Mouse (Mus musculus): Measurements from ENCODE around the gene Drc3.
"Not testable (repeated sequence)": the region's sequence is repeated elsewhere in the genome, so short reads cannot be mapped to it uniquely, and the experiment has no call there.

The Drc3 gene

DNA sequence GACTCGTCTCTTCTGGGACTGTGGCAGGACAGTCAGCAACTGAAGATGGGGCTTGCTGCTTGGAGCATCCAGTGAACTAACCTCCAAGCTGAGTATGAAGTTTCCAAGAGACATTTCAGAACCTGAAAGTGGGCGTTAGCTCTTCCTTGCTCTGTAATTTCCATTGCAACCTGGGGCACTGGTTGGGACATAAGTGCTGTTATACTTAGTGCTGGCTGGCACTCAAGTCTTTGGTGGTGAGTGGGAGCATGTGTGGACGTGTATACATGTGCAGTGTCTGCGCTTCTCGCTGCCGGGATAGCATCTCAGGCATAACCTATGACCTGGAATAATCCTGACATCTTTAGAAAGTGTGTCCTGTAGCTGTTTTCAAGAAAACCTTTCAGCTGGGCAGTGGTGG lies 38.2 kb downstream of the Drc3 start:
- no peak for DNase-seq (ENCODE audit: low read depth, low spot score)

DNA sequence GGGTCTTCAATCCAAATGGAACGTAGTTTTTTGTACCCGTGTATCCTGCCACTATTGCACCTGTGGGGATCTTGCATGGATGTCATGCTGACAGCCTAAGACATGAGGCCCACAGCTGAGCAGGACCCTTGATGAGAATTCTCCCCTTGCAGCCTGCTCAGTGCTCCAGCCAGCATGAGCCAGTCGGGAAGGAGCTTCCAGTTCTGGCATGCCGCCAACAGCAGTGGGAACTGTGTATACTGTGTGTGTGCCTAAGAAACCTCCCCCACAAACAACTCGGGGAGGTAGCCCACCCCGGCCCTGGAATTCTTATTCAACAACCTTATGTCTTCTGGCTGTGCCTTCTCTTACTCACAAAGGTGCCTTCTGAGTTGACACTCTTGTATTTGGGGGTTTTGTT lies 43.4 kb downstream of the Drc3 start:
- DNase-seq (ENCODE audit: low read depth, low spot score): no peak

DNA sequence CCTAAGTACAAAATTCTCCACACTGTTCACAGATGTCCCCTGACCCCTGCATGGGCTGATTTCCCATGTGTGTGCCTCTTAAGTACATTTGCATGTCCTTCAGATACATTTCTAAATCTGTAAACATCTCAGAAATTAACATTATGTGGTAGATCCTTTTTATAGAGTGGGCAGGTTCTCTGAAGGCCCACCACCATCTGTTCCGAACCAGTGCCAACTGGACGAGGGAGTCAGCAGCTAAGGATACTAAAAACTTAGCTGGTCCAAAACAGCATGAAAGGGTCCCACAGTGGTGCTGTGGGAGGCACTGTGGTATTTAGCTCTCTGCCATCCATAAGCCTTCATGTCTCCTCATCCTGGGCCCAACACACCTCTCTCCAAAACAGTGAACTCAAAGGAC lies 44.0 kb downstream of the Drc3 start:
- DNase-seq (ENCODE audit: low read depth, low spot score): no peak

DNA sequence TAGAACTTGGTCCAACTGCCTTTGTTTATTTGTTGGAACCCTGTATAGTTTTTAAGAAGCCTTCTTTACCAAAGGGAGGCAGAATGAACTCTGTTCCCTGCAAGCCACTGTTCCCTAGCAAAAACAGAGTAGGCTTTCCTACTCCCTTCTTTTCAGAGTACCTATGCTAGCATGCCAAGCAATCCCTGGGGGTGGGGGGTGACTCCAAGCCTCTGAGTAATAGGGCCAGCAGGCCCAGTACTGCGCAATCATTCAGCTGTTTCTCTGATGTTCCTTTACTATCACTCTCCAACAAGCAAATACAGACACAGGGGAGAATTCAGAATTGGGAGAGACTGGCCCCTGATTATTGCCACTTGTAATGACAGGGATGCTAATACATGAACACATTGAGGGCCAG lies 53.5 kb downstream of the Drc3 start:
- no peak for DNase-seq (ENCODE audit: low read depth, low spot score)

DNA sequence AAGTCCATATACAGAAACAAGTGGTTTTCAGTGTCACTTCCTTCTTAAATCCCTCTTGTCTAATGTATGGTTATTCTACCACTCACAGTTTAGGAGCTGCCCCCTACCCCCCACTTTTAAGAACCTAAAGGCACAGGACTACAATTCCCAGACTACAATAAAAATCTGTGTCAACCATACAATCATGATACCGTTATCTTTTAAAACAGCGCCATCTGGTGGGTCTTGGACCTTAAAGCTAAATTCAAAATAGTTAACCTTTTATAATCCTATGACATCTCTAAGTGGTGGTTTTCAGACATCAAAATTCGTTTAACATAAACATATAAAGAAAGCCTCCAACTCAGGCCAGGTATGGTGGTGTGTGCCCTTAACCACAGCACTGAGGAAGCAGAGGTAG lies 59.0 kb downstream of the Drc3 start:
- peak; percentile 51 for DNase-seq (ENCODE audit: low read depth, low spot score)

DNA sequence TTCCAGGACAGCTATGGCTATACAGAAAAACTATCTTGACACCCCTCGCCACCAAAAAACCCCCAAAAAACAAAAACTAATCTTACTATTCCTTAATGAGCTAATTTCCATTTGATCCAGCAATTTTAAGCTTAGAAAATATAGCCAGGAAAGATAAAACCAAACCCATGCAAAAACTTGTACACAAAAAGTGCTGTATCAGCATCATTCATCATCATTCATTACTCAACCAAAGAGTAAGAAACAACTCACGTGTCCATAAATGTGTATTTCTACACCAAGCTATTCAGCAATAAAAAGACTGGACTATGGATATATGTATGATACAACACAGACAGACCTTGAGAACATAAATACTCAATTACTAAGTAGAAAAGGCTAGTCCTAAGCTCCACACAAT lies 59.8 kb downstream of the Drc3 start:
- DNase-seq (ENCODE audit: low read depth, low spot score): no peak

DNA sequence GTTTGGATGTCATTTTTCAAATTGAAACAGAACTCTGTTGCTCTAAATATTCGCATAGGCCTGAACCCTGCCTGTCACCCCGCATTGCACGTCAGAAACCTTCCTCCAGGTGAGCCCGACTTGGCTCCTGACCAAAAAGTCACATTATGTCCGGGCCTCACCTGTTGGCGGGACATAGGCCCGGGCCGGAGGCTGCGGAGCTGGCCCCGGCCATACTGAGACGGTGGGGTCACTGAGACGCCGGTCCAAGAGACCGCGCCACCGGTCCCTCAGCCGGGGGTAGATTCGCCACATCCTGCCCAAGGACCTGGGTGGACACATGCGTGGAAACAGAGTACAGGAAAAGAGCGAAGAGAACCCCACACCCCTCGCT lies 63.4 kb downstream of the Drc3 start:
- DNase-seq (ENCODE audit: low read depth, low spot score): no peak

DNA sequence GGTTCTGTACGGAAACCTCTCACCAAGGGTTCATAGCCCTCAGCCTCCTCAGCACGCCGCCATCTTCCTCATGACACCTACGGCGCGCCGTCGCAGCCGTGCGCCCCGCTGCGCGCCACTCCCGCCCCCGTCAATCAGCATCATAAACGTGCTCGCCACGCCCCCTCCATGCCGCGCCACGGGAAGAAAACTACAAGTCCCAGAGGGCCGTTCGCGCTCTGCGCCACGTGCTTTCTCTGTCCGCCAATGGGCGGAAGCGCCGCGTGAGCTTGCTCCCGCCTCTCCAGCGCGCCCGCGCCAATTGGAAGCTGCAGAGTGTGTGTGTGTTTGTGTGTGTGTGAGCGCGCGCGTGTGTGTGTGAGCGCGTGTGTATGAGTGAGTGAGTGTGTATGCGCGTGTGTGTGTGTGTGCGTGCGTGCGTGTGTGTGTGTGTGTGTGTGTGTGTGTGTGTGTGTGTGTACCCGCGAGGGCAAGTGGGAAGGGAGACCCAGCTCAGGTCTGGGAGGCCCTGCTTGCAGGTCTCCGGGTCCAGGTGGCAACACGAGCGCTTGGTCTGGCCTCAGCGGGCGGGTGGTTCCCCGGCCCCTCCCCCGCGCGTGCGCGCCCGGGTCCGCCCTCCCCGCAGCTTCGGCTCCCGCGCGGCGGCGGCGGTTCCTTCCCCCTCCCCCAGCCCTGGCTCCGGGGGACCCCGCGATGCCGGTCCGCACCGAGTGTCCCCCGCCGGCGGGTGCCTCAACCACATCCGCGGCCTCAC lies 64.0 kb downstream of the Drc3 start, which contains the start of gene Gid4:
Gid4 (plus strand) TSS at position 183 of the 754 bp plus-strand sequence.
- DNase-seq (ENCODE audit: low read depth, low spot score): peak; percentile 98

DNA sequence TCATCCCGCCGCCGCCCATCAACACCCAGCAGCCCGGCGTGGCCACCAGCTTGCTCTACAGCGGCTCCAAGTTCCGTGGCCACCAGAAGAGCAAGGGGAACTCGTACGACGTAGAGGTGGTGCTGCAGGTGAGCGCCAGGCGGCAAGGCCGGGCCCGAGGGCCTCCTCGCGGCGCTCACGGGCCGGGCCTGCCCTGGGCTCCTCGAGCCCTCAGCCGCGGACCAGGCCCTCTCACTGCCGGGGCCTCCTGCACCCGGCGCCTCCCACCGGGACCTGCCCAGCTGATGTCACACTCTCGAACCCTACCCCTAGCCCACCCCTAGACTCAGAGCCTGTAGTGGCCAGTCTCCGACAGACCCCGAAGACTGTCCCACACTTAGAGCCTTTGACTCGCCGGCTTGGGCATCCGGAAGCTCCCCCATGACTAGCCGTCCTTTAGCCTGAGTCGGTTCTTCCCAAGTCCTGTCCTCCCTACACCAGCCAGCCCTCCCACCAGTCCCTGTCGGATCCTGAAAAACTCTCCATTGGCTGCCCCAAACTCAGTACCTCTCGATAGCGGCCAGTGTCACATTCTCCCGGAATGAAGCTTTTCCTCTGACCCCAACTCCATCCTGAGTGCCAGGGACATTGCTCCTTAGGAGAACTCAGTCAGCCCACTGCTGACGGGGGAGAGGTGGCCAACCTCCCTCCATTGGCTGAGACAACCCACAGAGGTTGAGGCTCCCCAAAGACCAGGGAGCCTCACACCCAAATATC lies 64.8 kb downstream of the Drc3 start, which contains the start of gene Atpaf2:
Atpaf2 (minus strand) TSS at position 741 of the 756 bp plus-strand sequence.
- DNase-seq (ENCODE audit: low read depth, low spot score): no peak

DNA sequence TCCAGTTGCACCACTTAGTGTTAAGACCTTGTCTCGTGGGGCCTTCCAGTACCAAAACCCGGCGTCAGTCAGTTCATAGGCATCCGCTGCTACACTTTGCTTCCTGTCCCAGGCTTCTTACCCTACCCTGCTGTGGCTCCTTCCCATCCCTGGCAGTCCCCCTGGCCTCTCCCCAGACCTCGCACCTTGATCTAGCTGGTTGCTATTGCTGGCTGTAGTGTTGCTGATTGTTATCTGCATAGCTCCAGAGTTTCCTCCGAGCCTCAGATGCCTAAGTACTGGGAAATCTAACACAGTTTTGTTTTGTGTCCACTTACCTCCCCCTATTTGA lies 65.3 kb downstream of the Drc3 start:
- no peak for DNase-seq (ENCODE audit: low read depth, low spot score)

DNA sequence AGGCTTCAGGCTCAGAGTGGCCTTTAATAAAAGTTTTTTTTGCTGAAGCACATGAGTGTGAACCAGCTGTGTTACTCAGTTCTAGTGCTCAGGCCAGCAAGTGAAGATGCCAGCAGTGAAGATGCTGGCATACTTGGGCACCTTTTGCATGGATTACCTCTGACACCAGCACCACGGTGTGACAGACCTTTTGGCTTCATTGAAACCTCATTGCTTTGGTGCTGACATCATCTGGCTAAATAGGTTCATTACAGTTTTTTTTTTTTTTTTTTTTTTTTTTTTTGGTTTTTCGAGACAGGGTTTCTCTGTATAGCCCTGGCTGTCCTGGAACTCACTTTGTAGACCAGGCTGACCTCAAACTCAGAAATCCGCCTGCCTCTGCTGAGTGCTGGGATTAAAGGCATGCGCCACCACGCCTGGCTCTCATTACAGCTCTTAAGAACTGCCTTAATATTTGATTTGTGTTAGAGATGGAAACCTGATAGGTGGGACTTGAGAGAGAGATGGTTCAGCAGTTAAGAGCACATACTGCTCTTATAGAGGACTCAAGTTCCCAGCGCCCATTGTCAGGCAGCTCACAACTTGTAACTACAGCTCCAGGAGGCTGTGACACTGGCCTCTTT lies 69.0 kb downstream of the Drc3 start:
- no peak for DNase-seq (ENCODE audit: low read depth, low spot score)

DNA sequence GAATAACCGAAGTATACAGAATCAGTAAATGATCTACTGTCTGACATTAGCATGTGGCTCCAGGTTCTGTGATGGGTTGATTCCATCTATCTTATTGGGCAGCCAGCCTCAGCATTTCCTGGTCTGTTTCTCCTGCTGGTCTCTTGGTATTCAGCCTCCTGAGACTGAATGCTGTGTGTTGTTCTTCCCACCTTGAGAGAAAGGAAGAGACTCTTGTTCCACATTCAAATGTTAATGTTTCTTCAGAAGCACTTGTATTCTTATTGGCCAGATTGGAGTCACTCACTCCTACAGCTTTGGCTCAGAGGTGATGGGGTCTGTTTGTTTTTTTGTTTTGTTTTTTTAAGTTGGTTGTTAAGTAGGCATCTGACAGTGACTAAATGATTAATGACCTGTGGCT lies 69.9 kb downstream of the Drc3 start:
- DNase-seq (ENCODE audit: low read depth, low spot score): no peak

DNA sequence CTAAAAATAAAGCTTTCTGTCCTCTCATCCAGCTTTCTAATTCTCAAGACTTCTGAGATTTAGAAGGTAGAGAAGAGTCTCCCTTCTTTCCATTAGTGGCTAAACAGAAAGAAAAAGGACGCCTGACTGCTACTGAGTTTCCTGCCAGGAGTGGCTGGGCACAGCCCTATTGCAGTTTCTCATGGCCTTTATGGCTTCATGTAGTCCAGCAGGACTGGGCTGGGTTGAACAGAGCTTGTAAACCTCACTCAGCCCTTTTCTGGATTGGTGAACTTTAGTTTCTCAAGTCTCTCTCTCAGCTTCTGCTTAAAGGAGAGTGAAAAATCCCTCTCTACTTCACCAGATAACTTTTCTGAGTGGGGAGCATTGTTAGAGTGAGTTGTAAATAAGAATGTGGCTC lies 73.3 kb downstream of the Drc3 start:
- DNase-seq (ENCODE audit: low read depth, low spot score): no peak

DNA sequence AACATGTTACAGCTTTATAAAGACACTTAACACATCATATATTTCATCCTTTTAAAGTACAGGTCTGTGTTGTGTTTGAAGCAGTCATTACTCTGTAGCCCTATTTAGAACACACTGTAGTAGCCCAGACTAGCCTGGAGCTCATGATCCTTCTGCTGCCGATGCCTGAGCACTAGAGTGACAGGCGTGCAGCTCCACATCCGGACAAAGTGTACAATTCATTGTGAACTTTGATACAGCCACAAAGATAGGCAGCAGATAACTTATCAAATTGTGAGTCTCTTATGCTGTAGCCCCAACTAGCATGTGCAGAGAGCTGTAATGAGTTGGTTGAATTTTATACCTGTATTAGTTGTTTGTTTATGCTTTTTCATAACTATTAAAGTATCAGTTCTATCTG lies 74.5 kb downstream of the Drc3 start:
- no peak for DNase-seq (ENCODE audit: low read depth, low spot score)

DNA sequence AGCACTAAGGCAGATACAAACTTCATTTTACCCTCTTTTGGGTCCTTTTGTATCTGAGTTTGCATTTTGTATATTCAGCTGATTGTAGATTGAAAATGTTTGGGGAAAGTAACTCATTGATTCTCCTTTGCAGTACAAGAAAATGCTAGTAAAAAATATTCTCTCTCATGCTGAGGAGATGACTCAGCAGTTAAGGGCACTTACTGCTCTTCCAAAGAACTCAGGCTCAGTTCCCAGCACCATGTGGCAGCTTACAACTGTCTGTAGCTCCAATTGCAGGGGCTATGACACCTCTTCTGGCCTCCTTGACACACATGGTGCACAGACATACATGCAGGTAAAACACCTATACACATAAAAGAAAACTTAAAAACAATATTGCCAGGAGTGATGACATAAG lies 80.4 kb downstream of the Drc3 start:
- no peak for DNase-seq (ENCODE audit: low read depth, low spot score)

DNA sequence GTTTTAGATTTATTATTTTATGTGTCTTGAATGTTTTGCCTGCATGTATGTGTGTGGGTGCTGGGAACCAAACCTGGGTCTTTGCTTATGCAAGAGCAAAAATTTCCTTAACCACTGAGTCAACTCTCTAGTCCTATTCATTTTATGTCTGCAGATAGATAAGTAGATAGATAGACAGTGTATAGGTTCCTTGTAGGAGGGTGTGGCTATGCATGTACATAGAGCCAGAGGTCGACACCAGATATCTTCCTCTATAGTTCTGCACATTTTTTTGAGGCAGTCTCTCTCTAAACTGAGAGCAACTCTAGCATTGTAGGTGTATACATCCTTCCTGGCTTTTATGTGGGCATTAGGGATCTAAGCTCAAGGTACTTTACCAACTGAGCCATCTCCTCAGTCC lies 82.0 kb downstream of the Drc3 start:
- no peak for DNase-seq (ENCODE audit: low read depth, low spot score)

DNA sequence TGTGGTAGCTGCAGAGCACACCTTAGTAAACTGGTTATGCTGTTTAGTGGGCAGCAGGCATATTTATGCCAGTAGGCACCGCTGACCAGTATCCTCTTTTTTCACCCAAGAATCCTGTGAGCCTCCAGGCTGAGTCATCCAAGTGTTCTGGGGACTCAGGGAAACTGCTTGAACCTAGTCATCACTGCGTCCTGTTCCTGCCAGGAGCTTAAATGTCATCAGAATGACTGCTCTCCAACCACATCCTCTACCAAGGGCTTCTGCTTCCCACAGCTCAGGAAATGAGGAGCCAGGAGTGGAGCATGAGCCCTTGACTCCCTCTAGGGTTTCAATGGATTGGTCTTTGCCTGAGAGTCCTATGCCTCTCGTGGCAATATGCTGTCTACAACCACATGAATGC lies 83.5 kb downstream of the Drc3 start:
- DNase-seq (ENCODE audit: low read depth, low spot score): no peak

DNA sequence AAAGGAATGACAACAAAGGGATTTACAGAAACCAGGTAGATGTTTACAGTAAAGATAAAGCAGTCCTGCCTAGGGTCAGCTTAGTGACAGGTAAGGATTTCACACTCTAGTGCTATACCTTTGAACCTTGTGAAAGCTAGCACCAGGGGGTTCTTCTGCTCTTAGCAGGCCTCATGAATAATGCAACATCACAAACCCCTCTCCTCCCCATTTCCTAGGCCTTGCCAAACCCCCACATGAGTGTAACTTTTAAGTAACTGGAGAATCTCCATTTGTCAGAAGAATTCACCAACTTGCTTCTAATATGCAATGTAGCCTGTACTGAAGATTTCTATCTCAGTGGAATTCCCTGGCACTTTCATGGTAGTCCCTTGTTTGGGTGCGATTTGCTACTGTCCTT lies 86.5 kb downstream of the Drc3 start:
- DNase-seq (ENCODE audit: low read depth, low spot score): not testable (repeated sequence)

DNA sequence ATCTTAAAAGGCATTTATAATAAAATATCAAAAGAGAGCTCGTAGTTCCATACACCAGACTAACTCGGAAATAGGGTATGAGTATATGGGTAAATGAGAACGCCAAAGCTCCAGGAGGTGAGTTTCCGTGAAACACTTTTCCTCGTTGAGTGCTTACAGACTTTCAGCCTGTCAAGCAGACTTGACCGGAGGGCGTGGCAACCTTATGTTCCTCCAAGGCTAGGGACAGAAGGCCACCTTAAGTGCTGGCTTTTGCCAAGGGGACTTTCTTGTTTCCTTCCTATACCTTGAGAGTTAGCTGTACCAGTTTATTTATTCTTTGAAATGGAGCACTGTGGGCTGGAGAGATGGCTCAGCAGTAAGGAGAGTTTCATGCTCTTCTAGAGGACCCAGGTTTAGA lies 87.0 kb downstream of the Drc3 start:
- DNase-seq (ENCODE audit: low read depth, low spot score): no peak

DNA sequence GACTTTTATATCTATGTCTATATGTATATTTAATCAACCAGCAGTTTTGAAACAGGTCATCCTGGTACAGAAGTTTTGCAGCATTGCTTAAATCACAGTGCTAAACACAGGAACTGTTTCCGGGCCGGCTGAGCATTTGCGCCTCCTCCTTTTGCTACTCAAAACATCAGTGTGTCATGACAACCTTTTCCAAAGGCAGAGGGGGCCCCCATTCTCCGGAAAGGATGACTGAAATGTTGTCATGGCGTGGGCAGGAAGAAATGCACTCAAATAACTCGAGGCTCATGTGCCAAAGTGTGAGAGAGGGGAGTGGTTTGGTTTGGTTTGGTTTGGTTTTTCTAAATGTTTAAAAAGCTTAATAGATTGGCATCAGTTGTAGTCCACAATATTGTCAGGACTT lies 89.8 kb downstream of the Drc3 start:
- no peak for DNase-seq (ENCODE audit: low read depth, low spot score)

All from brain, embryonic 18.5 days (tissue).